Mouse (Mus musculus) heart, adult 18-20 months (tissue): ENCODE data around the gene Fabp6. TPM values are rescaled to one million over a fixed set of nuclear protein-coding genes. Genes with fewer than 3 reads are reported as not detected.
A peak's percentile ranks its signal among the peaks of the same experiment; 100 is the strongest.

Experiments used
- DNase-seq, 2 experiments: peaks; one replicate each; pipeline ENCODE4 v3.0.0; 2021 to 2022; ENCODE audit warnings: mixed read lengths in 1 of 2
- long read RNA-seq, 2 experiments: library from polyadenylated mRNA; stranded (forward); transcript quantifications; one replicate each; pipeline ENCODE4 v2.0.0; 2021
- total RNA-seq, 2 experiments: library from RNA; stranded (reverse); gene quantifications; 2 replicates each; pipeline ENCODE4 v1.2.3; 2021

Fabp6 gene
- total RNA-seq: not detected
- long read RNA-seq, experiment 1: 0 reads
- long read RNA-seq, experiment 2: 0 reads

DNA sequence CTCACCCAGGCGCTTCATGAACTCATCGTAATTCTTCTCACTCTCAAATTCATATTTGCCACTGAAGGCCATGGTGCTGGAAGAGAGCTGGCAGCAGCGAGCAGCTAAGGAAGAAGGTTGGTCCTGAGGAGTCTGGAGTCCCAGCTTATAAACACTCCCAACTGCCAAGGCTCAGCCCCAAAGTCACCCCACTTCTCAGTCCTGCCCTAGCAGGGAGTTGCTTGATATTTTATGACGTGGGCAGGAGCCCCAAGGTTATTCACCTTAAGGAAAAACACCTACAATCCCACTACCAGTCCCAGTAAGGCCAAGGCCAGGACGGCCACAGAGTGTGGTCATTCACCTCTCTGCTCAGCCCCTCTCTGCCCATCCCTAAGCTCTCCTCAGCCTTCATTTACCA lies at the start of gene Fabp6:
Gene Fabp6, minus strand, starts transcription at position 101 of the 400 bp plus-strand sequence.
- no peak for DNase-seq

DNA sequence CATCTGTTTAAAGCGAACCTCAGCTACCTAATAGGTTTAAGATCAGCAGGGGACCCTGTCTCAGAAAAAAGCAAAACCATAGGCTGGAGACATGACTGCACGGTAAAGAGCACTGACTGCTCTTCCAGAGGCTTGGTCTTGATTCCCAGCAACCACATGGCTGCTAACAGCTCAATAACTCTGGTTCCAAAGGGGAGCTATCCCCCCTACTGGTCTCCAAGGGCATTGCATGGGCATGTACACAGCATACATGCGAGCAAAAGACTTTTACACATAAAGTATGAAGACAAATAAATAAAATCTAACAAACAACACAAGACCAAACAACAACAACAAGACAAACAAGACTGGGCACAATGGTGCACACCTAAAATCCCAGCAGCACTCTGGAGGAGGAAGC lies 43.9 kb upstream of the Fabp6 start:
- no peak for DNase-seq

GRCm38 (mm10) chr11:43643180-43643591 lies 41.8 kb upstream of the Fabp6 start:
- peak; percentile 64 to 67 for DNase-seq

DNA sequence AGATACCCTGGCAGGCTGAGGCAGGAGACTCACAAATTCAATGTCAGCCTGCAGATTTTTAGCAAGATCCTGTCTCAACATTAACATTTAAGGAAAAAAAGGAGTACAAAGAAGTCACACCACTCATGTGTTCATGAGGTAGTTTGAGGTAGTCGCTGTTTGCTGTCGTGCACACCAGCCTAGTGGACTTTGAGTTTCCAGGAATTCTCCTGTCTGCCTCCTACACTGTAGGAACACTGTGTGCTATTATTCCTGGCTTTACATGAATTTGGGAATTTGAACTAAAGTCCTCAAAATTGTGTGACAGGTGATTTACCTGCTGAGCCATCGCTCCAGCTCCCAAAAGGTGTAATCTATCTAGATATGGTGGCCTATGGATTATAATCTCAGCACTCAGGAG lies 37.1 kb upstream of the Fabp6 start:
- DNase-seq: no peak

DNA sequence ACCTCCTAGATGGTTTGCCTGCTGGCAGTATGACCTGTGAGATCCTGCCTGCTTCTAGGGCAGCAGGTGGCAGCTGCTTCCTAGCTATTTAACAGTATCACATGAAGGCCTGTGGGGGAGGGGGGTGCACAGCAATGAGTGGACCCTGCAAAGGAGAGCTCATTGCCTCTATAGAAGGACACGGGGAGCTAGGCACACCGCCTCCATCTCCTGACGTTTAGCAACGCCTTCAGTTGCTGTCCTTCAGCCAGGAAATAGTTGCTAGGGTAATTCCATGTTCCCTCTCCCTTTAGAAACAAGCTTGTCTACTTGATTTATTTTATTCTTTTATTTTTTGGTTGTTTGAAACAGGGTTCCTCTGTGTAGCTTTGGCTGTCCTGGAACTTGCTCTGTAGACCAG lies 35.4 kb upstream of the Fabp6 start:
- no peak for DNase-seq

DNA sequence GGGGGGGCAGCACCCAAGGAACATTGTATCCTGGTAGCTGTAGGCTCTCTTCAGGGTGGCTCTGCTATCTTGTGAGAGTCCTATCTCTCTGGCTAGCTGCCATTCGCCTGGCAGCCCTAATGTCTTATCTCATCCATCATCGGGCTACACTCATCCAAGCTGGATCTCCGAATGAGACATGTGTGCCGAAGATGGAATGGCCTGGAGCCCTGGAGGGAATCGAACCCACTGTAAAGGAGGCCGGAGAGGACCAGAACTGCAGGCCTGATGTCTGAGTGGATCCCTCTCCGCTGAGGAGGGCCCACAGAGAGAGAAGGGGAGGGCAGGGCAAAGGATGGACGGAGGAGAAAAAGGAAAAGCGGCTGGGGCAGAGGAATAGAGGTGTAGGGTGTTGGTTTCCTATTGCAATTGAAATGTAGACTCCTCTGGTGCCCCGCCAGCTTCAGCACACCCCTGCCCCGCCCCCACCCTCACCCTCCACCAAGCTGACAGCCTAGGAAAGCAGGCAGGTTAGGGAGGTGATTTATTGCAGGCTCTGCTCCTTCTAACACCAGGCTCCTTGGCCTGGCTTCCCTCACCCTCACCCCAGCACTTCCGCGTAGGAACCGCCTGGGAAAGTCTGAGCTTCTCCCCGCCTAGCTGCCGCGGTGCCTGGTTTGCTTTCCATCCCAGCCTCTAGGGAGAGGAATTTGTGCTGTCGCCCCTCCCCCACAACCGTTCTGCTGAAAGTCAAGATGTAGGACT lies 32.5 kb upstream of the Fabp6 start:
- DNase-seq: peak; percentile 76 to 86

- no peak for DNase-seq
These were observed 31.8 kb upstream of the Fabp6 start for GRCm38 (mm10) chr11:43633165-43633564.

DNA sequence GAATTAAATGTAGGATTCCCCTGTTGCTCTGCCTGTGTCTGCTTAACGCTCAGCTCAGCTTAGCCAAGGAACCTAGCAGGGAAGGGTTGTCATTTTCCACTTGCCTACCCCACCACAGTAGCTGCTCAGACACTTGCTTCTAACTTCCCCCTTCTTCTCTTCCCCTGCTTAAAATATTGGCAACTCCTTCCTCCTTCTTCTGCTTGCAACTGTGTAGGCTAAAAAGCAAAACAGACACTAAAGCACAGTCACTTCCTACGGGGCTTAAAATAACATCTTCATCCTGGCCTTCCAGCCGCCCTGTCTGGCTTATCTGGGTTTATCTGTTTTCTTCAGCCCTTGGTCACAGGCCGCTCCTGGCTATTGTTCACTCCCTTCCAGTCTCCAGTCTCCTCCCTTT lies 31.2 kb upstream of the Fabp6 start:
- peak; percentile 20 to 33 for DNase-seq

DNA sequence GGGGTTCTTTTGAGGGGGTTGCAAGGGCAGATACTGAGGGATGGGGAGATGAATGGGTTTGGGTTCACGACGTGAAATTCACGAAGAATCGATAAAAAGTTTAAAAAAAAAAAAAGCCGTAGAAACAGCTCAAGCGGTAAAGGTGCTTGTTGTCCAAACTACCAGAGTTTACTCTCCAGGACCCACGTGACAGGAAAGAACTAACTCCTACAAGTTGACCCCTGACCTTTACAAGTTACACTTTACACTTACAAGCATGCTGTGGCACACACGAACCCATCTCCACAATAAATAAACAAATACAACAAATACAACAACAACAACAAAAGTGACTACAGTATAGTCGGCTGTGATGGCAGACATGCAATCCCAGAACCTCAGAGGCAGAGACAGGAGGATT lies 30.3 kb upstream of the Fabp6 start:
- no peak for DNase-seq

DNA sequence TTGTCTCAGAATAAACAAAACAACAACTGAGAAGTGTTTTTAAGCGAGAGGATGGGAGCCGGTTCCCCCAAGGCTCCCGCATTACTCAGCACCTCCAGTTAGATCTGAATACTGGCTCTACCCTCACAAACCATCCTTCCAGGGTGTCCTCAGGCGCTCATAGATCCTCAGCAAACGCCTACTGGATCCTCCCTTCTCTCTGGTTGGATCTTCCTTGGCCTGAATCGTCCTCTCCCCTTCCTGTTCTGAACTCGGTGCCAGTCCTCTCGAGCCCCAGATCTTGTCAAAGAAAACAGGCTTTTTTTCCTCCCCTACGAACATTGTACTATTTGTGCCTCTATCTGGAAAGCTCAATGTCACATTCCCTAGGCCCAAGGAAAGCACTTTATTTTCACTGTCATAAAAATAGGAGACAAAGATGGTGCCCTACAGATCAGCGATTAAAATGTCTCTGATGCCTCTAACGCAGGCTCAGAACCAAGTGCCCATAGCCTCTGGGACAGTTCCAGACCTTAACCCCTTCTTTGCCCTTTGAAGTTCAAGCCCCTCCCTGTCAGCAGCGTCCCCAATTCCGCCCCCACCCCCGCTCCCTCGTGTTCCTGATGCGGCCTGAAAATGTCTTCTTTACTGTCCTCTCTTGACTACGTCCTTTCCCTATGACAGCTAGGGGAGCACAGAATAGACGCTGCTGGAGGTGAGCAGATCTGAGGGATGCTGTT lies 25.7 kb upstream of the Fabp6 start:
- peak in 1 of 2 experiments; percentile 10 for DNase-seq

DNA sequence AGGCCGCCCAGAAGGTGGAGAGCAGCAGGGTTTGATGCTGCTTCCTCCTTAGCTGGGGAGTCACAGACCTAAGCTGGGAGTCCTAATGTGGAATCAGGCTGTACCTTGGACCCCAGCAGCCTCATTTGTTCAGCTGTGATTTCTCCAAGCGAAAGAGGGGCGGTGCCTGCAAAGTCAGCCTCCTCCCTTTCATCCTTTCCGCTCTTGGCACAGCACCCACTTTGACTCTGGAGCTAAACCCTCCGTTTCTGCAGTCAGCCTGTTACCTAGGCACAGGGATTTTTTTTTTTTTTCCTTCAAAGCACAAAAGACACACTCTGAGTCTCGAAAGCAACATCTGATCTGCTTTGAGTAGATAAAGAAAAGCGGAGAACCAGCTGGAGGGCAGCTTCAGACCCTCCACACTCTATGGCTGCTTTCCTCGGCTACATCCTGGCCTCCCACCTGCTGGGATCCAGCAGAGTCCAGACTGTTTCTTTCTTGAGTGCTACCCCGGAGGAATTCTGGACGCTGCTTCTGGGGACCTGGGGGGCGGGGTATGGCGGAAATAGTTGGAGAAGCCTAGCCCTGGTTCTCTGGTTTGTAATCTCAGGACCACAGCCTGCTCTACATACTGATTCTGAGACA lies 25.1 kb upstream of the Fabp6 start:
- DNase-seq: peak; percentile 57 to 63

DNA sequence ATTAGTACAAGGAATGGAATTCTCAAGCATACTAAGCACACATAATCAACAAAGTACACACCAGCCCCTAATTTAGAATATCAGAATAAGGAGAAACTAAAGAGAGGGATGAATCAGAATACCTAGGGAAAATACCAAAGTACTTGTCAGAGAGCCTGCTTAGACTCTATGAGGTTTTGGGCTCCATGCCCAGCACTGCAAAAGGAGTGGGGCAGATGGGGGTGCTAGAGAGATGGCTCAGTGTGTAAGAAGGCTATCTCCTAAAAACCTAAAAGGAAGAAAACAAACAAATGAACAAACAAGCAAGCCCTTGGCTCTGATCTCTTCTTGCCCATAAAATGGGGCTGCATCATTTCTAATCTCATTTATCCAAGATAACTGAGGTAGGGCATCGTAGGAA lies 23.0 kb upstream of the Fabp6 start:
- no peak for DNase-seq

GRCm38 (mm10) chr11:43621769-43622168 lies 20.4 kb upstream of the Fabp6 start:
- DNase-seq: no peak

- peak in 1 of 2 experiments; percentile 40 for DNase-seq
These were observed 17.1 kb upstream of the Fabp6 start for GRCm38 (mm10) chr11:43618403-43618802.

DNA sequence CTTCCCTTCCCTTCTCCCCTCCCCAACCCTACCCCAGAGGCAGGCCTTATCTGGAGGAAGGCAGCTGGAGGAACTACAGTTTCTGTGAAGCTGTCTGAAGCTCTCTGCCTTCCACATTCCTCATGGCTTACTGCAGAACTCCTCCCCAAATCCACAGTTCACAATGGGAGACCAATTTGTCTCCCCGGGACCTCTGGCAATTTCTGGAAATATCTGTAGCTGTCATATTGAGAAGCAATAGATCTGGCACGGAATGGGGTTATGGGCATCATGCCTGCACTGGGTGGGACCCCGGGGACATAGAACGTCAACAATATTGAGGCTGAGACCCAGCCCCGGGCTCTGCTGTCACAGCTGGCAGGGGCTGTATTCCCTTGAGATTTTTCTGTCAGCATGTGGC lies 16.6 kb upstream of the Fabp6 start:
- peak; percentile 63 to 70 for DNase-seq

DNA sequence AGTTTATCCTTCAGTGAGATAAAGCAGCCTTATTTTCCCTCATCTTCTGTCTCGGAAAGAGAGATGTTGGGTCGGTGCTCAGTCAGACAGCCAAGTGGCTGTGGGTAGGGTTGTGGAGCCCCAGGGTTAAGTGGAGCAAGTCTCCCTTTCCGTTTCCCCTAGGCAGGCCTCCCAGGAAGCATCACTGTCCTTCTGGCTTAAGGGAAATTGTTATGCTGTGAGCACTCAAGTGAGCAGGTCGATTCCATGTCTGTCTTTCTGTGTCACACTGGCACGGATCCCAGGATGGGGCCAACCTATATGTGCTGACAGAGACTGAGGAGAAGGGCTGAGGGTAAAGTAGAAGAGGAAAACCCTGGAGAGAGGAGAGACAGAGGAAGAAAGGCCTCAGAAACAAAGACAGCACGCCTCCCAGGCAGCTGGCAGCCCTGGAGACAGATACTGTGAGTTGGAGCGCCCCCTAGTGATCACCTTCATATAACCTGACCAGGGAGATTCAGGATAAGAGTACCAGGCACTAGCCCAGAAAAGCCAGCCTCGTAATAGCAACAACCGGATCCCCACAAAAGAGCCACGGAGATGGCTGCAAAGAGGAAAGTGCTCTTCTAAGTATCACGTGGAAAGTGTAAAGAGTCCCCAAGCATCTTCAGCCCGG lies 11.6 kb upstream of the Fabp6 start:
- DNase-seq: peak; percentile 76 to 92

DNA sequence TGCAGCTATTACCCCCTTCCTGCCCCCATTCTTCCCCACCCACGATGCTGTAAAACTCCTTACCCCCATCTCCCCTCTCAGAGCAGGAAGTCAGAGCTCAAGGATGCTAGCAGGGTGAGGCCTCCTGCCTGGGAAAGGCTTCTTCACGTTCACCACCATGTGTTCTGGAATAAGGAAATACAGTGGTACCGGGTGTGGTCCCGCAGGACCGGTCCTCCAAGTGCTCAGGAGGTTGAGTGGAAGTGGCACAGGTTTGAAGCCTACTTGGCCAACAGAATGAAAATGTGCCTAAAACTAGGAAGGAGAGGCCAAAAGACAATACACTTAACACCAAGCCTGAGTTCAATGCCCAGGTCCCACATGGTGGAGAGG lies 9.3 kb upstream of the Fabp6 start:
- DNase-seq: no peak

- no peak for DNase-seq
These were observed 8.8 kb upstream of the Fabp6 start for GRCm38 (mm10) chr11:43610006-43610661.

DNA sequence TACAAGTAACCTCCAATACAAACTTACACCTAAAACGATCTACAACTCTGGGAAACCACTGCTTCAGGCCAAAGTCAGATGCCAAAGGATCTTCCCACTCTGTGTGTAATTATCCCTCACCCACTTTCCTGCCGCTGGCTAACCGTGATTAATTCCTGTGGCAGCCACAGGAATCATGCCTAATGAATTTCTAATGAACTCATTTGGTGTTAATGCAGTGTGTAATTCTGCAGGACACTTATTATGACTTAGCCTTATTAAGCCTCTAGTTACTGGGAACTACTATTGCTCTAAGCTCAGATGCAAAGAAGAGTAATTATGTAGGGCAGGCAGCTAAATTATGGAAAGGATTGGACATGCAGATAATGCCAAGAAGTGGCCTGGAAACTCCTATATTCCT lies 7.1 kb upstream of the Fabp6 start:
- DNase-seq: no peak

GRCm38 (mm10) chr11:43605859-43606258 lies 4.5 kb upstream of the Fabp6 start:
- DNase-seq: no peak

DNA sequence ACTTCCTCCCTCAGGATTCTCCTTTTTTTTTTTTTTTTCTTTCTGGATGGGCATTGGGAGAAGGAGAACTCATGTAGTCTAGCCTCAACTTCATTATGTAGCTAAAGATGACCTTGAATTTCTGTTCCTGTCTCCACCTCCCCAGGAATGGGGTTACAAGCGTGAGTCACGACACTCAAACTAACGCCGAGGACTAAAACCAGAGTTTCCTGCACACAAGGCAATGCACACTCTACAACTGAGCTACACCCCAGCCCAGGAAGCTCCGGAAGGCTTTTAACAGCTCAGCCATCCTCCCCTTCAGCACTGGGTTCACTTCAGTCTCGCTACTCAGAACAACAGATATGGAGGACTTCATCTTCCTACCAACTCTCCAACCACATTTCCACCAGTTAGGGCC lies 3.6 kb upstream of the Fabp6 start:
- no peak for DNase-seq

- no peak for DNase-seq
These were observed 2.9 kb upstream of the Fabp6 start for GRCm38 (mm10) chr11:43604207-43604606.
